Mouse (Mus musculus) erythroblast, embryonic 14.5 days (primary cell): Measurements from ENCODE around the gene Gtf2ird1. TPM values are rescaled to one million over a fixed set of nuclear protein-coding genes. Genes with fewer than 3 reads are reported as not detected.

Source experiments
- H3K27me3 ChIP-seq: 2 replicates; pipeline ENCODE4 v1.6.1; 2012; ENCODE audit warnings: inconsistent platforms; ENCODE audit not compliant: control insufficient read depth
- H3K36me3 ChIP-seq: 2 replicates; pipeline ENCODE4 v1.6.1; 2012; ENCODE audit warnings: mild to moderate bottlenecking, inconsistent platforms; ENCODE audit not compliant: control insufficient read depth
- H3K4me1 ChIP-seq: 2 replicates; pipeline ENCODE4 v1.6.1; 2012; ENCODE audit warnings: inconsistent platforms; ENCODE audit not compliant: control insufficient read depth
- H3K4me3 ChIP-seq: replicated peaks from 2 replicates; pipeline ENCODE3; 2012; ENCODE audit warnings: moderate library complexity, mild to moderate bottlenecking, inconsistent platforms
- H3K9me3 ChIP-seq: 2 replicates; pipeline ENCODE4 v1.6.1; 2012; ENCODE audit warnings: low read length, inconsistent platforms, mixed read lengths; ENCODE audit not compliant: control insufficient read depth
- GATA1 ChIP-seq: IDR thresholded peaks from 2 replicates; pipeline ENCODE4 v1.6.1; 2012; ENCODE audit warnings: low read length, inconsistent platforms, mixed read lengths
- TAL1 ChIP-seq: IDR thresholded peaks from 3 replicates; pipeline ENCODE4 v1.6.1; 2012; ENCODE audit warnings: low read length, inconsistent platforms, mixed read lengths
- polyA plus RNA-seq: library from polyadenylated mRNA; stranded (reverse); fragments of >175 nt; gene quantifications from 2 replicates; pipeline ENCODE4 v1.2.3, GENCODE M21; 2012

Gene Gtf2ird1
- polyA plus RNA-seq, 1 experiment, result 2.0 TPM

GRCm38 (mm10) chr5:134410307-134410836, 46.1 kb downstream of the Gtf2ird1 start:
- Histone ChIP-seq H3K4me1 (peaks cover 16% of the 10 kb centered on the region), H3K36me3 (peaks cover 54% of the 10 kb centered on the region), H3K27me3 (no peaks in the 10 kb centered on the region), H3K4me3 (no peak overlapping the region), H3K9me3 (peaks cover 9% of the 10 kb centered on the region)
- TF ChIP-seq GATA1 (no peak), TAL1 (no peak)

DNA sequence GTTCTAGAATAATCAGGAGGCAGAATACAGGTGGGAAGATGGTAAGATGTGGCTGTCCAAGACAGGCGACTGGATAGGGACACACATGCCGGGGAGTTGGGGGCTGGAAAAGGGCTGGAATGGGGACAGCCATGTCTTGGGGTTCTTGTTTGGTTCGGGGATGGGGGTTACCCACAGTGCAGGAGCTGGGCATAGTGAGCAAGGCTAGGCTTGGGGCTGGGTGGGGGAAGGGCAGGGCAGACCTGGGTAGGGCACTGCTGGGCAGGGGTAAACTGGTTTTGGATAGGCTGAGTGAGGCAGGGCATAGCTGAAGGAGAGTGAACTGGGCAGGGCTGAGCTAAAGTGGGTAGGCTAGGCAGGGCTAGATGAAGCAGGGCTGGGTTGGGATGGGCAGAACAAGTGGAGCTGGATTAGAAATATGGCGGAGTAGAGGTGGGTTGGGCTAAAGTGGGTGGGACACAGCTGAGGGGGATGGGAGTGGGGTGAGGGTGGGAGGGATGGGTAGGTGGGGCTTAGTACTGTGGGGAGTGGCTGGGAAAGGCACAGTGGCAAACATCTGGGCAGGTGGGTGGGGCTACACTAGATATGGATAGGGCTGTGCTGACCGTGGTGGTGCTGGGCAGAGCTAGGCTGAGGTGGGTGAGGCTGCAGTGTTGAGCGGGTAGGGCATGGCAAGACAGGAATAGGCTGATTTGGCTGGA, 46.8 kb downstream of the Gtf2ird1 start:
- H3K9me3 ChIP-seq, result peaks cover 9% of the 10 kb centered on the region
- no peak overlapping the region for H3K4me3 ChIP-seq
- no peak for TF ChIP-seq GATA1
- TF ChIP-seq TAL1, result no peak
- H3K4me1 ChIP-seq, result peaks cover 16% of the 10 kb centered on the region
- peaks cover 54% of the 10 kb centered on the region for H3K36me3 ChIP-seq
- no peaks in the 10 kb centered on the region for H3K27me3 ChIP-seq

- peaks cover 61% of the 10 kb centered on the region for H3K36me3 ChIP-seq
- no peaks in the 10 kb centered on the region for H3K27me3 ChIP-seq
- no peak overlapping the region for H3K4me3 ChIP-seq
- peaks cover 16% of the 10 kb centered on the region for H3K4me1 ChIP-seq
- TF ChIP-seq GATA1 (no peak), TAL1 (no peak)
- peaks cover 9% of the 10 kb centered on the region for H3K9me3 ChIP-seq
These were observed 48.4 kb downstream of the Gtf2ird1 start for GRCm38 (mm10) chr5:134408119-134408518.

DNA sequence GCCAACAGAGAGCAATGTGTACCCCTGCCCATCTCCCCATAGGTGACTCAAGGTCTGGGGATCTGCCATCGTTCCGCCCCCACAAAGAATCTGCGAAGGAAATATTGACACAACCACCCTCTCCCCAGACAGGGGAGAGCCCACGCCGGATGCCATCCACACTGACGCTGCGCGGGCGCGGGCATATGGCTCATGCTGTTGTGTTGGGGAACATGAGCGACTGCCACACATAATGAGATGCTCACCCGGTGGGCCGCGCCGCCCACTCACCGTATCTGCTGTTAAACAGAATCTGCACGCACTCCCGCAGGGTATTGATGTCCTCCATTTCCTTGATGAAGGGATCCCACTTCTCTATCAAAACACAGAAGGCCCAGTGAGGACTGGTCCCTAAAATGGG, 54.7 kb downstream of the Gtf2ird1 start:
- Histone ChIP-seq H3K4me3 (no peak overlapping the region), H3K27me3 (no peaks in the 10 kb centered on the region), H3K36me3 (peaks cover 42% of the 10 kb centered on the region), H3K9me3 (no peaks in the 10 kb centered on the region), H3K4me1 (no peaks in the 10 kb centered on the region)
- TF ChIP-seq TAL1 (no peak), GATA1 (no peak)

DNA sequence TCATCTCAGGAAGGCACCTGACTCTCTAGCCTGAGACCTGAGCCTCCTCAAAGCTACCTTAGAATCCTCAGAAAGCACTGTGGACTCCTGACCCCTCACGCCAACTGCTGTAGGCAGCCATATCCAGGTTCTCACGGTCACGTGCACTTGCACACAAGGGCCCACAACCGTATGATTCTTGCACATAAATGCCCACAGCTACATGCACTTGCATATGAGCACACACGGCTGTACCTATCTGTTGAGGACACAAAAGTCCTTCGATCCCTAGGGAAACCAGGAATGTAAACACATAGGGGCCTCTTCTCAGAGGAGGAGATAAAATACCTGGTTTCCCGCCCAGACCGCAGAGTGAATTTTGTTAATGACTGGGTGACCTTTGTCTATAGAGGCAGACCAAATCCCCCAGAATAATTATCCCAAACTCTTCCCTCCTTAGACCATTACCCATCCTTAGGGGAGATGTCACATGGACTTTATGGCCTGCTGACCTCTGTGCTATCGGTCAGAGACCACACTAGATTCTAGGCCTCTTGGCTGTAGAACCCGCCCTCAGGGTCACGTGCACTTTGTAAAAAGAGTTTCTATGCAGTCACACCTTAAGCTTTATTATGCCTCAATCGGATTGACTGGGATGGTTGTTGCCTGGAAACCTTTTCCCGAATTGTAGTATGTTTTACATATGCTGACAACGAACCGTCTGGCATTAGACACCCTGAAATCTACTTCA, 58.9 kb downstream of the Gtf2ird1 start:
- TF ChIP-seq TAL1 (no peak), GATA1 (no peak)

DNA sequence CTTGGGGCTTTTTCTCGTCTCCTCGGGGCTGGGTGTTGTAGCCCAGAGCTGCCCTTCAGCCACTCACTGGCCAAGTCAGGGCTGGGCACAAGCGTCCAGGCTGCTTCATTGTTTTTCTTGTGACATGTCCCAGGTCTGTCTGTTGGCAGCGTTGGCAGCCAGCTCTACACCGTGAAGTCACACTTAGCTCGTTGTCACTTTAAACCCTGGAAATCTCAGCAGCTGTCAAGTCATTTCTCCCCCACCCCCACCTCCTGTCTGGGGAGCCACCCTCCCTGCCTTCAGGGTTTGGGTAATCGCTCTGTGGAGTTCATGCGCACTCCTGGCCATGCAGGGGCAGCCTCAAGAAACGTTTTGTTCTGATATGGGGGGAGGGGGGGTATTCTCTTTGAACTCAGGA, 60.0 kb downstream of the Gtf2ird1 start:
- H3K9me3 ChIP-seq, result no peaks in the 10 kb centered on the region
- no peaks in the 10 kb centered on the region for H3K27me3 ChIP-seq
- H3K36me3 ChIP-seq, result peaks cover 19% of the 10 kb centered on the region
- no peak overlapping the region for H3K4me3 ChIP-seq
- H3K4me1 ChIP-seq, result peaks cover 21% of the 10 kb centered on the region
- TF ChIP-seq GATA1, result no peak
- TF ChIP-seq TAL1, result no peak

More for the DNA sequence above, 58.9 kb downstream of the Gtf2ird1 start:
- Histone ChIP-seq H3K4me1 (peaks cover 21% of the 10 kb centered on the region), H3K36me3 (peaks cover 25% of the 10 kb centered on the region), H3K4me3 (no peak overlapping the region), H3K27me3 (no peaks in the 10 kb centered on the region), H3K9me3 (no peaks in the 10 kb centered on the region)

DNA sequence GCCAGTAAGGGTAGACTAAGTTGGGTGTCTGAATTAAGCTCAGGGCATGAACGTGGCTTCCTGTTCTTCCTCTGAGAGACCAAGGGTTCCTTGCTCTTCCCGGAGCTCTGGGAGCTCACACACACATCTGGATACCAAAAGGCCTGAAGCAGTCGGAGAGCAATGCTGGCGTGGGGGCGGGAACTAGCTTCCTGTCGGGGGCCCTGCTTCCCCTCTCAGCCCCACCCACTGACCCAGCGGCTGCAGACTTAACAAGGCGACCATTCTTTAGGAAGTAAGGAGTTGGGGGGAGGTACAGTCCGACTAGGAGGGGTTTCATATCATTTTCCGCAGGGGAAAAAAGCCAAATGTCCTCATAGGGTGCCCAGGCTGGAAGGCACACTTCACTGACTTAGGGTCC, 61.9 kb downstream of the Gtf2ird1 start:
- TF ChIP-seq TAL1 (no peak), GATA1 (no peak)
- Histone ChIP-seq H3K36me3 (peaks cover 22% of the 10 kb centered on the region), H3K4me1 (peaks cover 21% of the 10 kb centered on the region), H3K4me3 (no peak overlapping the region), H3K9me3 (no peaks in the 10 kb centered on the region), H3K27me3 (no peaks in the 10 kb centered on the region)

- H3K36me3 ChIP-seq, result peaks cover 30% of the 10 kb centered on the region
- H3K9me3 ChIP-seq, result no peaks in the 10 kb centered on the region
- H3K4me1 ChIP-seq, result peaks cover 21% of the 10 kb centered on the region
- no peaks in the 10 kb centered on the region for H3K27me3 ChIP-seq
- no peak overlapping the region for H3K4me3 ChIP-seq
- TF ChIP-seq GATA1, result no peak
- no peak for TF ChIP-seq TAL1
These were observed 62.9 kb downstream of the Gtf2ird1 start for GRCm38 (mm10) chr5:134393624-134394023.

GRCm38 (mm10) chr5:134385106-134385505, 71.4 kb downstream of the Gtf2ird1 start:
- Histone ChIP-seq H3K4me1 (no peaks in the 10 kb centered on the region), H3K36me3 (peaks cover 40% of the 10 kb centered on the region), H3K4me3 (no peak overlapping the region), H3K27me3 (no peaks in the 10 kb centered on the region), H3K9me3 (no peaks in the 10 kb centered on the region)
- TF ChIP-seq GATA1 (no peak), TAL1 (no peak)
